Mouse (Mus musculus): ENCODE measurements around the gene Bud31.
A peak's percentile ranks its signal among the peaks of the same experiment; 100 is the strongest.

Bud31 gene

GRCm38 (mm10) chr5:145139571-145140519, at the start of gene Bud31, which contains the start of gene Pdap1:
Gene Bud31, plus strand, starts transcription at chr5:145140362.
Gene Pdap1, minus strand, starts transcription at chr5:145140238.
- TF ChIP-seq GATA4 (IDR thresholded peaks at IDR 0.05; ENCODE audit: insufficient replicate concordance, low read length), result peak; percentile 52; the same call in 1 of the 2 replicates

GRCm38 (mm10) chr5:145096195-145096594, 44.0 kb upstream of the Bud31 start:
- no peak for TF ChIP-seq GATA4 (IDR thresholded peaks at IDR 0.05; ENCODE audit: insufficient replicate concordance, low read length)

DNA sequence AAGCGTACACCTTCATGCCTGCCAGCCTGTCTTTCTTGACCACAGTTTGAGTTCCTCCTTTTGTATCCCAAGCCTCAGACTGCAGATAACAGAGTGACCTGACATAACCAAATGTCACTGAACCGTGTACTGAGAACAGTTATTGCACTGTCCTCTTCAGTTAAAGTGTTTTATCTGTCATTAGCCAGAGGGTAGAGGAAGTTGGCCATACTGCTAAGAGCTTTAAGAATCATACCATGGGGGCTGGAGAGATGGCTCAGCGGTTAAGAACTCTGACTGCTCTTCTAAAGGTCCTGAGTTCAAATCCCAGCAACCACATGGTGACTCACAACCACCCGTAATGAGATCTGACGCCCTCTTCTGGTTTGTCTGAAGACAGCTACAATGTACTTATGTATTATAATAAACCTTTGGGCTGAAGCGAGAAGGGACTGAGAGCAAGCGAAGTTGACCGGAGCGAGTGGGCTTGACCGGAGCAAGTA, 41.8 kb upstream of the Bud31 start:
- no peak for TF ChIP-seq GATA4 (IDR thresholded peaks at IDR 0.05; ENCODE audit: insufficient replicate concordance, low read length)

- TF ChIP-seq GATA4 (IDR thresholded peaks at IDR 0.05; ENCODE audit: insufficient replicate concordance, low read length), result no peak
Measured at GRCm38 (mm10) chr5:145100960-145101359, 39.2 kb upstream of the Bud31 start.

DNA sequence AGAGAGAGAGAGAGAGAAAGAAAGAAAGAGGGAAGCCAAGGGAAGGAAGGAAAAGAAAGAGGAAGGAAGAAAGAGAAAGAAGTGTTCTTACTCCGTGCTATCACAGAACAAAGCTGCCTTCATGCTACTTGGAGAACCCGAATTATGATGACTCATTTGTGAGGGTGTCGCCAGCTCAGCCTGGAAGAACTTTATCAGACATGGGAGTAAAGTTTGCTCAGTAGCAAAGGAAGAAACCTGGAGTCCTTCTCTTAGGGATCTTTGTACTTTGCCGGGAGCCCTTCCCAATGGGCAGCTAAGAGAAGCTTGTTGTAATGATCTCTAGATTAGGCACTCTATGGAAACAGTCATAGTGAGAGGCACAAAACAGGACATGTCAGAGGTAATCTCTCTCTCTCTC, 37.5 kb upstream of the Bud31 start:
- TF ChIP-seq GATA4 (IDR thresholded peaks at IDR 0.05; ENCODE audit: insufficient replicate concordance, low read length), result no peak

- TF ChIP-seq GATA4 (IDR thresholded peaks at IDR 0.05; ENCODE audit: insufficient replicate concordance, low read length), result no peak
Measured at GRCm38 (mm10) chr5:145104328-145104727, 35.8 kb upstream of the Bud31 start.

DNA sequence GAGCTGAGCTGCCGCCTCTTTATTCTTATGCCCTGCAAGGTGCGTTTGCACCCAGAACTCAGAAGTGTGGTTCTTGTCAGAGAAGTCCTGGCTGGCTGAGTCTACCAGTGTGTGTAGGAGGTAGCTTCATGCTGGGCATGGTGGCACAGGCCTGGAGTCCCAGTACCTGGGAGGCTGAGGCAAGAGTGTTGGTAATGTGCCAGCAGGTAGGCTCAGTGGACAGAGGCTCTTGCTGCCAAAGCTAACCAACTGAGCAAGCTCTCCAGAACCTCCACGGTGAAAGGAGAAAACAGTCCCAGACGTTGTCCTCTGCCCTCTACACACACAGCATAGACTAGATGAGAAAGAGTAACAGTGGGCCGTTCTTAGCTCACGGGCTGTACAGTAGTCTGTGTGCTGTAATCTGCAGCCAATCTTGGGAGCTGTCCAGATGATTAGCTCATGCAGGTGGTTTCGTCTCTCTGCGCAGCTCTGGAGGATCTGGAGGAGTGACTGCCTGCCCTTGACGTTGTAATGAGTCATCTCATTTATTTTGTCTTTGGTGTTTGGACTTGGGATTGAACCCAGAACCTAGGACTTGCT, 34.4 kb upstream of the Bud31 start:
- no peak for TF ChIP-seq GATA4 (IDR thresholded peaks at IDR 0.05; ENCODE audit: insufficient replicate concordance, low read length)

GRCm38 (mm10) chr5:145110401-145110800, 29.8 kb upstream of the Bud31 start:
- no peak for TF ChIP-seq GATA4 (IDR thresholded peaks at IDR 0.05; ENCODE audit: insufficient replicate concordance, low read length)

- TF ChIP-seq GATA4 (IDR thresholded peaks at IDR 0.05; ENCODE audit: insufficient replicate concordance, low read length), result no peak
Measured at GRCm38 (mm10) chr5:145112566-145112965, 27.6 kb upstream of the Bud31 start.

DNA sequence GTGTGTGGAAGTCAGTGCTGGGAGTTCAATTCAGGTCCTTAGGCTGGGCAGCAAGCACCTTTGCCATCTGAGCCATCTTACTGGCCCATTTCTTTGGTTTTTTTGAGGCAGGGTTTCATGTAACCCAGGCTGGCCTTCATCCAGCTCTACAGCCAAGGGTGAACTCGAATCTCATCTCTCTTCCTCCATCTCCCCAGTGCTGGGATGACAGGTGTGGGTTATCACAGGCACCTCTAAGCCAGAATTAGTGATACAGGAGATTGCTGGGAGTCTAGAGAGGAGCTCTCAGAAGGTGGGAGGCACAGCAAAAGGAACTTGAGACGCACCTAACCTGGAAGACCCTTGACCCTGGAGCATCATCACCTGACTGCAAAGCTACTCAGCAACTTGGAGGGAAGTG, 26.7 kb upstream of the Bud31 start:
- no peak for TF ChIP-seq GATA4 (IDR thresholded peaks at IDR 0.05; ENCODE audit: insufficient replicate concordance, low read length)

DNA sequence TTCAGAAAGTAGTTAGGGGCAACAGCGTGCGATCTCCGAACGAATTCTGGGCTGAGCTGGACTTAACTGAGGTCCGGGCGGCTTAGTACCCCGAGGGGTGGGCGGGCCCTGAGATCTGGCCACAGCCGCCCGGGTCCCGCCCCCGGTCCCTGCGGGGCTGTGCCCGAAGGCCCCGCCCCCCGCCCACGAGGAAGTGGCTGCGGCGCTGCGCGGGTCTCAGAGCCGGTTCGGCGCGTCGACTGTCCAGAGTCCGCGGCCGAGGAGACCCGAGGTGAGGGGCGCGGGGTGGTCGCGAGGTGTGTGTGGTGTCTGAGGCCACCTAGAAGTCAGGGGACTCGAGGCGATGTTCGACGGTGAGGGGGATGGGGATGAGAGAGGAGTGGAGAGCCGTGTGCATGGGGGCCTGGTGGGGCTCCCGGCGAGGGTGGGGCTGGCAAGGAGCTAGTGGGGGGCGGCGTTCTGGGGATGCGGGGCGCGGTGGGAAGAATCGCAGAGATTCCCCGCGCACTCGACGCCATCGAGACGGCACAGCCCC, 26.0 kb upstream of the Bud31 start, which contains the start of gene Arpc1b:
TSS of gene Arpc1b (plus strand) at position 145 of the 535 bp plus-strand sequence.
- no peak for TF ChIP-seq GATA4 (IDR thresholded peaks at IDR 0.05; ENCODE audit: insufficient replicate concordance, low read length)

GRCm38 (mm10) chr5:145114606-145115473, 25.3 kb upstream of the Bud31 start:
- TF ChIP-seq GATA4 (IDR thresholded peaks at IDR 0.05; ENCODE audit: insufficient replicate concordance, low read length), result no peak

- no peak for TF ChIP-seq GATA4 (IDR thresholded peaks at IDR 0.05; ENCODE audit: insufficient replicate concordance, low read length)
Measured at GRCm38 (mm10) chr5:145115736-145116135, 24.4 kb upstream of the Bud31 start.

DNA sequence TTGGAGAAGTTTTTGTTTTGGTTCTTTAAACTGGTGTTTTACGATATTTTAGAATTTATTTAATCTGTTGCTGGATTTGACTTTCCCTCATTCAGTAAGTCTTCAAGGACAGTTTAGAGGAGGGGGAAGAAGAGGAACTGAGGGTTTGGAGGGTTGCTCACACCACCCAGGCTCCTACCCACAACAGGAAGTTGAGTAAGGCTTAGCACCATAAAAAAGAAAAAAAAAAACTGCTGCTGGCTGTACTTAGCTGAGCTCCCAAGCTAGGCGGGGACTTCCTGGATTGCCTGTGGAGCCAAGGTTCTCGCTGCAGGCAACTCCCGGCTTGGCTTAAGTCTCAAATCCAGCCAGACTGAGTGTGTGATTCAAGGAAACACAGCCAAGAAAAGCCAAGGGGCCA, 23.8 kb upstream of the Bud31 start:
- 0 out of 2 replicates have a peak, but pooled peaks have one; percentile 10 for TF ChIP-seq GATA4 (IDR thresholded peaks at IDR 0.05; ENCODE audit: insufficient replicate concordance, low read length)

DNA sequence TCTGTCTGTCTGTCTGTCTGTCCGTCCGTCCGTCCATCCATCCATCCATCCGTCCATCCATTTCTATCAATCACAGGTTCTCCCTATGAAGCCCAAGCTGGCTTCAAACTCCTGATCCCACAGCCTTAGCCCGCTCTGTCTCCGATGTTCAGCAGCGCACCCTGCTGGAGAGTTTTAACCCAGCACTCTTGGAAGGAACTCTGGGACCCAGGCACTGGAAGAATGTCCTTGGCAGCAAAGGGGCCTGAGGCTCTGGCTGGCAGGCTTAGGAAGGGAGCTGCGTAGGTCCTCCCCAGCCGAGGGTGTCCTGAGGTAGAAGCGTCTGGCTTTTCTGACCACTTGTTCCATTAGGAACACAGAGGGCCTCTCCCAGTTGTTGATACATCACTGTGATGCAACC, 23.2 kb upstream of the Bud31 start:
- TF ChIP-seq GATA4 (IDR thresholded peaks at IDR 0.05; ENCODE audit: insufficient replicate concordance, low read length), result no peak
